Mouse (Mus musculus) thymus, postnatal 36 days (tissue): Measurements from ENCODE around the gene Nos1.

ENCODE experiments used
- DNase-seq, 2 experiments: peaks; one replicate each; pipeline ENCODE4 v3.0.0; 2022; ENCODE audit warnings: mixed read lengths in 2 of 2

Gene Nos1

DNA sequence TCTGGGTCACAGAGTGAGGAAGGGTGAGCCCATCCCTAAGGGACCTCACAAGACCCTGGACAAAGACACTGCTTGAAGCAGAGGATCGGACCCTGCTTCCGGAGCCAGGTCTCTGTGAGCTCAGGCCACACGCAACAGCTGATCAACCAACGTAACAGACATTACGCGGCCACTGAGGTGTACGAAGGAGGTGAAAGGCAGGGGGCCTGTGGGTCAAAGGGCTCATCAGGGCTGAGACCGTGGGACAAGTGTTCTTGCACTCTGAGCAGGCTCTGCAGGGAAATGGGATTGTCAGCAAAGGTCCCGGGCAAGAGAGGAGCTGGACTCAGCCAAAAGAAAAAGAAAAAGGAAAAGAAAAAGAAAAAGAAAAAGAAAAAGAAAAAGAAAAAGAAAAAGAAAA lies 186.1 kb downstream of the Nos1 start:
- DNase-seq, result no peak

DNA sequence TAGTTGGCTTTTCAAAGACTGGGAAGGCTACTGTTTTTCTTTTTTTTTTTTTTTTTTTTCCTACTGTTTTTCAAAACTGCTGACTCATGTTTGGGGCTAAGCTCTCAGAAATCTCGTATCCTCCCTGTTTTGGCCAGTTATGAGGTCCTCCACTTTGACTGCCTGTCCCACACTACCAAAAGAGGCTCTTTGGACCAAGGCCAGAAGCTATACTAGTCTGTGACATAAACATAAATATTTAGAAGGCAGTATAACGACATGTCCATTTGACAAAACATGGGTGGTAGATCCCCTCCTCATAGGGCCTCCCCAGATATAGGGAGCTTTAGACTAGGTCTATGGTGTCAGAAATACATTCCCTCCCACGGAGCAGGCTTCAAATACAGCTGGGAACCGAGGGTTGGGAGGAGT lies 186.8 kb downstream of the Nos1 start:
- DNase-seq, result no peak

DNA sequence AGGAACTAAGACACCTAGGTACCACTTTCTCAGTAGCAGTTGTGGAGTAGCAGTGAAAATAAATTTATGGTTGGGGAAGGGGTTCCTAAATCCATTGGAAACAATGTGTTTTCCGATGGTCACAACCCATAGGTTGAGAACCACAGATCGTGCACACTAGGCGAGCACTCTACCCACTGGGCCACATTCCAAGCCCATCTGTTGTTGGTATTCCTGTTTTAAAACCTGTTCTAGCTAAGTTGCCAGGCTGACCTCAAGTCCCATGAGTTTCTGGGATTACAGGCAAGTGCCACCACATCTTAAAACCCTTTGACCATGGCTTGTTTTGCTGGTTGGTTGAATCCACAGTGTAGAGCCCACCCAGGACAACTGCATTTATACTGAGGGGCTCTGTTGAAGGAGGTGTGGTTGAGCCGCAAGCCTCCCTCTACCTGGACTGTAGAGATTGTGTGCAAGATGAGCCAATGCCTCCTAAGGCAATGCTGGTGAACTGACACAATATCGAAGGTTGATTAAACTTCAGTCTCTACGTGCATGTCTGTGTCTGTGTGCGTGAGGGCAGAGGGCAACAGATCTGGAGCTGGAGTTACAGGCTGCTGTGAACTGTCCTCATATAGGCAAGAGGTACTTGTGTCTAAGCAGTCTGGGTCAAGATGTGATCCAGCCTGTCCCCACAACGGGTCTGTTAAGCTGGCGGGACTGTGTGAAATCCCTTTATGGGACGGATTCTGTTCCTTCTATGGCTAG lies 189.0 kb downstream of the Nos1 start:
- DNase-seq, result no peak

DNA sequence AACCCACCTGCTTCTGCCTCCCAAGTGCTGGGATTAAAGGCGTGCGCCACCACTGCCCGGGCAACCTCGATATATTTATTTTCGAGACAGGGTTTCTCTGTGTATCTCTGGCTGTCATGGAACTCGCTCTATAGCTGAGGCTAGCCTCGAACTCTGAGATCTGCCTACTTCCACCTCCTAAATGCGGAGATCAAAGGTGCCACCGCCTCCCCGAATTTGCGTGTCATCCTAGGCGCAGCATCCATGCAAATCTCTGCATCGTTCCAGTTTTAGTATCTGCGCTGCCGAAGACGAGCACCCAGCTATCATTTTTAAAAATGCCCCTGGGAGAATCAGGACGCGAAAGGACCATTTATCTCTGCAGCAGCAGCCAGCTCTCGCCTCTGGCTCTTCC lies 195.4 kb downstream of the Nos1 start:
- DNase-seq, result no peak

DNA sequence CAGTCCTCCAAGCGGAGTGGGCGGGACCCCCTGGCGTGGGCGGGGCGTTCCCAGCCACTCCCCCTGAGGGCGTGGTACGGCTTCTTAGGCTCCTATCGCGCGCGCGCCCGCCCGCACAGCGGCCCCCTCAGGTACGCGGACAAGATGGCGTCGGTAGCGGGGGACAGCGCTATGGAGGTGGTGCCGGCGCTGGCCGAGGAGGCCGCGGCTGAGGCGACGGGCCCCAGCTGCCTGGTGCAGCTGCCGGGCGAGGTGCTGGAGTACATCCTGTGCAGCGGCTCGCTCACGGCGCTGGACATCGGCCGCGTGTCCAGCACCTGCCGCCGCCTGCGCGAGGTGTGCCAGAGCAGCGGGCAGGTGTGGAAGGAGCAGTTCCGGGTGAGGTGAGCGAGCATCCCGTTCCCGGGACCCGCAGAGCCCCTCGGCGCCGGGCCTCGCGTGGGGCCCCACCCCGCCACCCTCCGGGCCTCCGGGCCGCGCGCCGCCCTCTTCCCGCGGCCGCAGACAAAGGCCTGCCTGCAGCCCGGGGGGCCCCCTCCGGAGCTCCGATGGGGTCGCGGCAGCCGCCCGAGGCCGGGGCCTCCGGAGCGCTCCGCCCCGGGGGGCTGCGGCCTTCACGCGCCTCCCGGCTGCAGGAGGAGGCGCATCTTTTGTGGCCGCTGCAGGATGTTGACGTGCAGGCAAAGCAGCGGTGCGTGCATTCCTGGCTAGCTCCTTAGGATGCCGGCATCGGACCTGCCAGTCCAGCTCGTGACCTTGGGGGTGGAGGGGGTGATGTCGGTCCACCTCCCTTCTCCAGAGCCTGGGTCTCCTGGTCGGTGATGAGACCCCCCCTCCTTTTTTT lies 196.0 kb downstream of the Nos1 start, which contains the start of gene Fbxo21:
Gene Fbxo21 (plus strand): TSS at position 74 of the 844 bp plus-strand sequence.
- DNase-seq, result peak; percentile 94 to 95

DNA sequence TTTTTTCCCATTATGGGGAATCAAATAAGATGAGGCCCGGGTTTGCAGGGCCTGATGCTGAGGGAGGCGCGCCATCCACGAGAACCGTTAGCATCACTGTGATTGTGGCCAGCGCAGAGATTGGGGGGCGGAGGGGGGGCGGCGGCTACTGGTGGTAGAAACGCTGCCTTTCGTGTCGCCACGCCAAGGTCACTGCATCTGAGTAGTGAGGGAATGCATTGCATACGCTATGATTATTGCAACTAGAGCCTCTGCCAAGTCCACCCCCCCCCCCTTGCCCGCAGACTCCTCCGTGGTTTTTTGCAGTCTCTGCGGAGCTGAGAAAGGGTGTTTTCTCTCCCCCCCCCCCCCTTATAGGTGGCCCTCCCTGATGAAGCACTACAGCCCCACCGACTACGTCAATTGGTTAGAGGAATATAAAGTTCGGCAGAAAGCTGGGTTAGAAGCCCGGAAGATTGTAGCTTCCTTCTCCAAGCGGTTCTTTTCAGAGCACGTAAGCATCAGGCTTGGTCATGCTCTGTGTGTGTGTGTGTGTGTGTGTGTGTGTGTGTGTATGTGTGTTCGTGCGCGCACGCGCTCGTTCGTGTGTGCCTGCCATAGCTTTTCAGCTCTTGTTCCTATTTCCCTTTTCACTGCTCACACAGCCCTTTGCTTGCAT lies 196.8 kb downstream of the Nos1 start:
- DNase-seq, result peak; percentile 20 to 38

DNA sequence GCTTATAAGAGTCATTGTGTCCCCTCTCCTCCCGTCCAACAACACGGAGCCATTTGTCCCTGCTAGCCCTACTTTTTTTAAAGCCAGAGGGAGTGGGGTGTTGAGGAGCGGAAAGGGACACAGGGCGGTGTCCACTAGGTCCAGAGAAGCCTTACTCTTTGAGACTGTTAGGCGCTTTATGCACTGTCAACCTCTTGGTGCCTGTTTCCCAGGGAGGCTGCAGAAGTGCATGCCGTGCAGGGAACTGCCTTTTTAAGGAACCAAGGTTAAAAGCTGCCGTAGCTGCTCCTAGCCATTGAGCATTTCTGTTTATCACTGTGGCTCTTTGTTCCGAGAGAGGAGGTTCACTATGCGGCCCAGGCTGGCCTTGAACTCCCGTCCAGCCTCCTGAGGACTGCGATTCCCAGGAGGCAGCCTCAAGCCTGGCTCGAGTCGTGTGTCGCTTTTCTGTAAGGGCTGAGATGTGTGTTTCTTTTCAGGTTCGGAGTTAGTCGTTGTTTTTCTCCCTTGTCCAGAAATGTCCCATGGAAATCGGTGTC lies 197.4 kb downstream of the Nos1 start:
- no peak for DNase-seq

DNA sequence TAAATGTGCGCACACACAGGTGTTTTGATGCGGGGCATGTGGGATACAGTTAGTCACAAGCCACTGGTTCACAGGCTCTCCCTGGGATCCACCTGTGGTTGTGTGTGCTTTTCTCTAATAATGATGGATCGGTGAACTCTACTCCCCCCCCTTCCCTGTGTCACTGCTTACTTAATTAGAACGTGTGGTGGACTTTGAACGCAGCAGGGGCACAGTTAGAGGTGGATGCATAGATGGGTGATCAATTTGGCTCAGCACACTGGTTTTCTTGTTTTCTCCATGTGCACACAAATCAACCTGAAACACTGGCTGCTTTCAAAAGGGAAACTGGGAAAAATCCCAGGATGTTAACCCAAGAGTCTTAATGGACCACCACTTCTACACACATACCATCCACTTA lies 198.2 kb downstream of the Nos1 start:
- DNase-seq, result no peak

DNA sequence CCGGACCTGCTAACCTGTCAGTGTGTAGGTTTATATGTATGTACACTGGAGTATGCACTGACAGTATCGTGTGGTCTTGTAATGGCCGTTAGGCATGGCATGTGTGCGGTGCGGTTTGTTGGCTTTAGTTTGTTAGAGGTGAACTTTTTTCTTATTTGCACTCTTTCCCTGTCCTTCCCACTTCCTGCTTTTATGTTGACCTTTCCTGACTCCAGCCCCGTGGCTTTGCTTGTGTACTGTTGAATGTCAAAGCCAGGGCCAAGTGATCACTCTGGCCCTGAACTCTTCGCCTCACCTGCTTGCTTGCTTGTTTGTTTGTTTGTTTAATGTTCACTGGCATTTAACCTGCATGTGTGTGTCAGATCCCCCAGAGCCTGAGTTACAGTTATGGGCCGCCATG lies 200.1 kb downstream of the Nos1 start:
- no peak for DNase-seq

DNA sequence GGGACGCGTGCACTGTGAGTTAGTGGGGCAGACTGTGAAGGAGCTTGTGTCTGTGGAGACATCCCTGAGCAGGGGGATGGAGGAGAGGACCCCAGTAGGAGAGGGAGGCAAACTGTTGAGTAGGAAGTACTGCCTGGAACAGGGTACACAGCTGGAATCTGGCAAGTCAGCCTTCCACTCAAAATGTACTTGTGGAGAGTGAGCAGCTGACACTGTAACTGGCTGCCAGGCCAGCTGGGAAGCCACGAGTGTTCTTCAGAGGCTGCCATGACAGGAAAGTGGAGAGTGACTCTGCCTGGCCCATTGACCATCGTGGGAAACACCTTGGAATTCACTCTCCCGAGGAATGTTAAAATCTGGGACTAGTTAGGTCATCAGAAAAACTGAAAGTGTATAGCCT lies 201.1 kb downstream of the Nos1 start:
- DNase-seq, result no peak

DNA sequence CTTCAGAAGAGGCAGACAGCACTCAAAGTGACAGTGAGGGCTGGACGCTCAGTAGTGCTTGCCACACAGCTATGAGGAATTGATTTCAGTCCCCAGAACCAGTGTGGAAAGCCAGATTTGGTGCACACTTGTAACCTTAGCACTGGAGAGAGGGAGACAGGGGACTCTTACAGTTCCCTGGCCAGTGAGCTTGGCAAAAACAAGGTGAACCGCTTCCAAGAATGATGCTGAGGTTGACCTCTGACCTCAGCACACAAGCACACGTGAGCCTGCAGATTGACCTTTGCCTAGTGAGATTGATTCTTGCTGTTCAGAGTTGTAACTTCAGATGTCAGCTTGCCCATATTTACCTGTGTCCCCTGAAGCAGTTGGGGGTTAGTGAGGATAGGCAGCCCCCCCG lies 205.5 kb downstream of the Nos1 start:
- no peak for DNase-seq

DNA sequence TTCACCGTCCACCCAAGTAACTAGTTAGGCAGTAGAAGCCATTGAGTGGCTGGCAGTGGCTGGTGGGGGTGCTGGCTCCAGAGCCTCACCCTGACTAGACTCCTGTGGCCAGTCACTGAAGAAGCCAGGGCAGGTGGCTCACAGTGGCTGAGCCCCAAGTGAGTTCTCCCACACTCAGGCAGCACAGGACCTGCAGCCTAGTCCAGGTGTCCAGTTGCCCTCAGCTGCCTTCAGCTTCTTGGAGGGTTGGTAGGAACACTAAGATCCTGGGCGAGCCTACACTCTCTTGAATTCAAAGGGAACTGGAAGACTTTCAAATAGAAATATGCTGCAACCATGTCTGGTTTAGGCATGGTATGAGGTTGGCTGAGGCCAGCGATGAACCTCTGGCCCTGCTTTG lies 207.1 kb downstream of the Nos1 start:
- no peak for DNase-seq

DNA sequence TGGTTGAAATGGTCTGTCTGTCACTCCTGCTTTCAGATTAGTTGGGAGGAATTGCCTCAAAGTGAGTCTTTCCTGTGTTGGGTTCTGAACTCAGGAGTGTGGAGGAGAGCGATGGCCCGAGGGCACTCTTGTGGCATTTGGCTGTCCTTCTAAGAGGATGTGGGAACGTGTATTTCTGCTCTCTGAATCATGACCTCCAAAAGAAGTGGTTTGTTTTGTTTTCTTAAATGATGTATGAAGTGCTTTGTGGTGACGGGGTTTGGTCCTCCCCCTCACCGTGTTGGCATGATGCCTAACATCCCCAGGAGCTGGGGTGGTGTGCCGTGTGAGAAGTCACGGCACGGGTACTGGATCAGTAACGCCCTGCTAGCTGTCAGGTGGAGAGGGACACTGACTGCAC lies 207.5 kb downstream of the Nos1 start:
- DNase-seq, result no peak

DNA sequence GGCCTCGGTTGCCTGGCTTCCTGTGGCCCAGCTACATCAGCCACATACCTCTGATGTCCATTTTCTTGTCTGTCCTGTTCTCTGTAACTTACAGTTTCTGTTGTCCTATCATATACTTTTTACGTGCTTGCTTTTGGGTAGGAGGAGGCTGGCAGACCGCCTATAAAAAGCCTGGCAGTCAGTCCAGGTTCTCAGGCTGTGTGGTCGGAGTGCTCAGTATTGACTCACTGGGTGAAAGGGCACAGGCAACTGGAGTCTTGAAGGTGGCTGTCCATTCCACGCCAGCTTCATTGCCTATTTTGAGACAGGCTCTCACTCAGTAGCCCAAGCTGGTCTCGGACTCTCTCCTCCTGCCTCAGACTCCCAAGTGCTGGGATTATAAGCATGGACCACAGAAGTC lies 208.9 kb downstream of the Nos1 start:
- no peak for DNase-seq

DNA sequence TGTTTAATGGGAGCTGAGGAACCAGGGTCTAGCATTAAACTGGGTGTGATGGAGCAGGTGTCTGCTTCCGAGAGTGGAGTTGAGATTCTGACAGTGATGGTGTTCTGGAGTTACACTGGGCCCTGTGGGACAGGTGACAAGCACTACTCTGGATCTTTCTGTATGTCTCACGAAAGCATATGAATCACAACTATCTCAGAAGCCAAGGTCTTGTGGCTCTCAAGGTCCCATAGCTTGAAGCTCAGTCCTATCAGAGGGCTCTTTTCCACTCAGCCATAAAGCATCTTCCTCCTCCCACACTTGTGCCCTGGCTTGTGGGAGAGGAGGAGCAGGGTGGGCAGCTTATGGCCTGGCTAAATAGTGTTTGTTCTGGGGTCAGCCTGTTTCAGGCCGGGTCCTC lies 210.1 kb downstream of the Nos1 start:
- no peak for DNase-seq

DNA sequence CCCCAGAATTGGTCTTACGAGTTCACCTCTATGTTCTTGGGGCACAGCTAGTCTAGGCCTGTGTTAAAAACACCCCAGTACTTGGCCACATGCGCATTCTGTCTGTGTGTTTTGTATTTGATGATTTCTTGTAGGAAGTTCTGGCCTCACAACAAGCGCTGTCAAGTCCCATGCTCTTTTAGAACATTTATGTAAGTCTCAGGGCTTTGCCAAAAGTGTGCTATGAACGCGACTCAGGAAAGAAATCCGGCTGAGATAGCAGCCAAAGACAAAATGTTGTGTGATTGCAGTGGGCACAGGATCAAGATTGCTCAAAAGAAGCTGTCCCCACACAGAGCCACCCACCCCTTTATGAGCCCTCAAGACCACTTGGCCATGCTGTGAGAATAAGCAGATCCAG lies 212.7 kb downstream of the Nos1 start:
- no peak for DNase-seq

DNA sequence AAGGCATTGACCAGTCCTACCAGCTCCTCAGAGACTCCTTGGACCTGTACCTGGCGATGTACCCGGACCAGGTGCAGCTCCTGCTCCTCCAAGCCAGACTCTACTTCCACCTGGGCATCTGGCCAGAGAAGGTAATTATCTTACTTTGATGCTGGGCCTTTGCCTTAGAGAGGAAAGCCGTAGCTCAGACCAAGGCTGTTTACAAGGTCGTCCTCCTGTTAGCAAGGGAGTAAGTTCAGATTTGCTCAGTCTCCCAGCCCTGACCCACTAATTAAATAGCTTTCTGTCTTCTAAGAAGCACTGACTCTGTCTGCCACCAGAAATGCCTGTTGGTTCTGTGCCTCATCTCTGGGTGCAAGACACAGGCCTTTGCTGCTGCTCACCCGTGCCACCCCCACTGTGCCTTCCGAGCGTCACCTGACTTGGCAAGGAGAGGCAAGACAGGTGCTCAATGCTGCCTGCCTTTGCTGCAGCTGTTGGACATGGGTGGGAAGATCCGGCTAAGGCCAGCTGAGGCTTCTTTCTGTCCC lies 214.6 kb downstream of the Nos1 start:
- no peak for DNase-seq

DNA sequence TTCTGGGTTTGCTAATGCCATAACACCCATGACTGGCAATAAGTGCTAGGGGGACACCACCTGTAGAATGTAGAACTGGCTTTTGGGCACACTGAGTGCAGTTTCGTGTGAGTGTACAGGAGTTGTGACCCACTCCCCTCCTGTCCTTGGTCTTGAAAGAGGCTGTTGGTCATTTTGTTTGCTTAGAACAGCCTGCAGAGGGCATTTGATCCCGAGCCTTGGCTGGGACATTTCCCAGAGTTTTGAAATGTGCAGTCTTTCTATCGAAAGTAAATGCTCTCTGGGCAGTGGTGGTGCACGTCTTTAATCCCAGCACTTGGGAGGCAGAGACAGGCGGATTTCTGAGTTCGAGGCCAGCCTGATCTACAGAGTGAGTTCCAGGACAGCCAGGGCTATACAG lies 215.1 kb downstream of the Nos1 start:
- no peak for DNase-seq

DNA sequence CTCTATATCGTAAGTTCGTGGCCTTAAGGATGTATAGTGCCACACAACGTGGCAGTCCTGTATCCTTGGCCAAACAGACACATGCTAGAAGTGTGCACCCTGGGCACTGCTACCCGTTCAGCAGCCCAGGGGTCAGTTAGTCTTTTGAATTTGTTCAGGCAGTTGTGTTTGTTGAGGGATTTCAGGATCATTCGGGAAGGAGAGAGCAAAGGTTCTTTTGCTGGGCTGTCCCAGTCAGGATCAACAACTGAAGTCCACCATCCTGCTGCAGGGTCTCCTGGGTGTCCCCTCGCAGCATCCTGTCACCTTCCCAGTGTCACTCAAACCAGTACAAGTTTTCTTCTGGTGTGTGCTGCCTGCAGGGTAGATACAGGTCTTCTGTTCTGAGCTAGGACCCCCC lies 215.7 kb downstream of the Nos1 start:
- no peak for DNase-seq

DNA sequence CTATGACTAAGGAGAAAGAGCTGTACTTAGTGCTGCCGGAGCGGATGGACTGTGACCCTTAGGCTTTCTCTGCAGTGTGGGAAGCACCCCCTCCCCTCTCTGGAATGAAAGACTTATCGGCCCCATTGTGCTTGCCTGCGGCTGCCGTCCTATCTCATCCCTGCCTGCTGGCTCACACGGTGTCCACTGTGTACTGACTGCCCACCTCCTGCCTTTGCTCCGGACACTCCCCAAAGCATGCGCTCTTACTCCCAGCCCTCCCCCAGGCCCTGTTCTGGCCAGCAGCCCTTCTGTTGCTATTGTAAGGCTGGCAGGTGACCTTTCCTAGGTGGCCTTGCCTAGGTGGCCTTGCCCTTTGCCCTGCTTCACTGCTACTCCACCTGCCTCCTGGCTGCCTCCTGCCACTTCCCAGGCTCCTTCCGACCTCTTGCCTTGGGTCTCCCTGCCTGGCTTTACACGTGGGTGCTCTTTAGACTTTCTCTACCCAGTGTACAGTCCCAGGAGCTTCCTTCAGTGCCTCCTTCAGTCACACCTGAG lies 216.7 kb downstream of the Nos1 start:
- DNase-seq, result no peak

DNA sequence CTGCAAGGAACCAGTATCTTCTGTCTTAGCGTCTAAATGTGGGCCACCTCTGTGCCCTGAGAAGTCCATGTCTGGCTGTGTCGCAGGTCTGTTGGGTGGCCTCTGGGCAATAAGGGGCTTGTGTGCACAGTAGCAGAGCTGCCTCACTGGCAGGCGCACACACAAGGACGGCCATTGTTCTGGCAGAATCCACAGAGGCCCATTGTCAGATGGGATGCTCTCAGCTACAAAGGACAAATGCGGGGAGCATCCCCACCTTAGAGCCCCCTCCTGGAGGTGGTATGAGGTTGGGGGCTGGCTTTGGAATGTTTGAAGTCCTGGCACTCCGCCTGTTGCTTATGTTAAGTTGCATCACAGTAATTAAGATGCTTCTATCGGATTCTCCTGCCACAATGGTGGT lies 218.2 kb downstream of the Nos1 start:
- DNase-seq, result no peak

DNA sequence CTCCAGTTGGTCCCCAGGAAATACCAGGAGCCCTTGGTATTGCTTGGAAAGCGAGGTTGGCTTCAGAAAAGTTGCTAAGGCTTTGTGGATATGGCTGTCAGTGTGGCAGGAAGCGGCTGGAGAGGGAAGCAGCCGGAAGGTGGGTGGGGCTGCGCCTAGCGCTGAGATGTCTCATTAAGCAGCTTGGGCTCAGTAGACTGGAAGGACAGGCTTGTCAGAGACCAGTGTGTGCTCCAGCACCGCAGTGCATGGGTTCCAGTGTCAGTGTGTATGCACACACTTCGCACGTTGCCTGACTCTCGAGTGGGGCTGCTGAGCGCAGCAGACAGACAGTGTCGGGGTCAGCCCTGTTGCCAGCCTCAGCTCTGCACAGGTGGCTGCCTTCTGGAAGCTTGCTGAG lies 218.8 kb downstream of the Nos1 start:
- DNase-seq, result no peak

DNA sequence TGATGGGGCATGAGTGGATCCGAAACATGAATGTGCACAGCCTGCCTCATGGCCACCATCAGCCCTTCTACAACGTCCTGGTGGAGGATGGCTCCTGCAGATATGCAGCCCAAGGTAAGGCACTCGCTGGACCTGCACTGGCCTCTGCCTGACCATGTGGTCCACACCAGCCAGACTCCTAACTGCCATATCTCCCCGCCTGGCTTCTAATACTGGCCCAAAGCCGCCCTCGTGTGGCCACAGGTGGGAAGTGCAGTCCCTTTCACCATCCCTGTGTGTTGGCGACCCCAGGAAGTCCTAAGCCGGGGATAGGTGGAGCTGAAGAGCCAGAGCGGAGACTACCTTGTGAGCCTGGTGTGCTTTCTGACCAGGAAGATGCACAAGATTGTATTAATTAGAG lies 221.2 kb downstream of the Nos1 start:
- DNase-seq, result peak; percentile 59 to 68
